Mouse (Mus musculus): Measurements from ENCODE around the gene Antxr2.
A peak's percentile ranks its signal among the peaks of the same experiment; 100 is the strongest.

Gene Antxr2

DNA sequence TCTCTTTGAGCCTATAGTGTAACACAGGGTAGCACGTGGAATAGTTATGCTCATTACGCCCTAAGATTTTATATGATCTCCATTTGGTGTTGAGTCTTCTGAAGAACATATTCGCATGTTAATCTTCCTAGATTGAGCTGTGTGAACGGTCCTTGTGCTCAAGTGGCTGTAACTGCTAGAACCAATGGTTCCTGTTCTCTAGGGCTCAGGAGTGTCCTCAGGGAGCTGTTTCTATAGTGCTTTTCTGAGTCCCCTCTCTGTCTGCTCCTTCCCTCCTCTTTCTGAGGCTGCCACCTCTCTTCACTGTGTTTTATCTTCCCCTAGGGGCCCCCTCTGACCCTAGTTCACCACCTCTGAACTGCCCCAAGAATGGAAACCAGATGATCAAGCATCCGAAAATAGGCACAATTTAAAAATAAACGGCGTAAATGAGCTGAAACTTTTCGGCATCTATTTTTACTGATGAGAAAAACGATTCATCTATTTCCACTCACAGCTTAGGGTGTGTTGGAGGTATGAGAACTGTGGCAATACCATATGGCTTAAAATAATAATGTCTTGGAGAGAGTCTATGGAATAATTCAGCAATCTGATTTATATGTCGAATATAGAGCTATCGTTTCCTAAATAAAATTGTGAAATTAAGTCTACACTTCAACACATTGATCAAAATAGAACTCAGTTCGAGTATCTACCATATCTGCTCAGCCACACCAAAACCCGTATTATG lies 124.1 kb downstream of the Antxr2 start:
- DNase-seq = no peak

DNA sequence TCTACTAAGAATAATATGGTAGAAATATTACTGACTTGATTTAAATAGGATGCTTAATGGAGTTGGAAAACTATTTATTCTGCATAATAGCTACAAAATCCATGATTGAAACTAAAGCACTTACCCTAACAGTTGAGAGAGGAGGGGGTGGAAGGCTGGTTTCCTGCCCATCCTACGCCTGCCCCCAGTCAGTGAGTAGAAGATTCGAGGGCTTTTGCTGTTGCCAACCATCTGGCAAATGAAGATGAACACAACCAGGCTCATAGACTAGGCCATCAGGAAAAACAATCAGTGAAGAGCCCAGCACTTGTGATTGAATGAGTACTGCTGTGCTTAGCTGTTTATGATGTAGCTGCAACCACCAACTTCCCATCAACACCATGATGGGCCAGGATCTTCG lies 125.0 kb downstream of the Antxr2 start:
- DNase-seq = no peak

DNA sequence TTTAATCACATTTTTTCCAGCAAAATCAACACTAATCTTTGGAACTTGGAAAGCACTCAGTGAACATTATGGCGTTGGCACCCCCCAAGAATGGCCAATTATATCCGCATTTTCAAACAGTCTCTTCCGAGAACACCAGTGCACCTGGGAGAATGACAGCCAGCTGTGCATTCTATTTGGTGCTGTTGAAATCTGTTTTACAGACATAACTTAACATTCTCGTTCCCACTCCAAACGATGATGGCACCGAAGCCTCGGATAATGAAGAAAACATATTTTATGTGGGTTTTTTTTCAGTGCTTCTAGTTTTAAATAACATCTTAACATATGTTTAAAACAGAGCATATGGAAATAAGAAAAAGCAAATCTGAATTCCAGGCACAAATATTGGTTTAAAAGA lies 129.7 kb downstream of the Antxr2 start:
- peak; percentile 9 for DNase-seq

DNA sequence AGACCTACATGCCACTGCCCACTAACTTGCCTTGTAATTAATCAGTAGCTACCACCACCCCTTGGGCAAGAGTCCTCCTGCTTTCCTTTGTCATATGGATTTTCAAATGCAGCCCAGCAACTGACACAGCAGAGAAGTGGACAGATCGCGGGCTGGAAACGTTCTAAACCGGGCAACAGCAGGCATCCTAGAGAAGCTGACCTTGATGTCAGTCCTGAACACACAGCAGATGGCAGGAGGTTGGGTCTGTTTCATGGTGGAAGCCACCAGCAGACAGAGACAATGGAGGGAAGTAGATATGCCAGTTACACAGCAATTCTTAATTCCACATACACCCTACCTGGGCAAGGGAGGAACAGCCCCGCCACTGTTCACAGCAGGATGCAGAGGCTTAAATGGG lies 131.5 kb downstream of the Antxr2 start:
- DNase-seq = no peak

DNA sequence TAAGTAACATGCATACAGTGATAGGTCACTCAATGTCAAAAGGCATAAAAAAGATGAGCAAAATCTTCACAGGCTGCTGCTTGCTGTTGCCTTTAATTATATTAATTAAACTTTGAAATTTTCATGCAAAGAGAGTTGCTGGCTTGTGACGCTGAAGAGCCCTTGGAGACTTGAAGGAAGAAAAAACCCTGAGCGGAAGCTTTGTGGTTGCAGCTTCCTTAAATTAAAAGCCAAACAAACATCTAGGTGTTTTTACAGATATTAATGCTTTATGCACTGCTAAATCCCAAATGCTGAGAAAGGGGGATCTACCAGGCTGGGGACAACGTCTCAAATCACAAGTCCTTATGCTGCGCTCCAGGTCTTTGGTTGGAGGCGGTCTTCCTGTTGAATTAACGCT lies 145.4 kb downstream of the Antxr2 start:
- no peak for DNase-seq

DNA sequence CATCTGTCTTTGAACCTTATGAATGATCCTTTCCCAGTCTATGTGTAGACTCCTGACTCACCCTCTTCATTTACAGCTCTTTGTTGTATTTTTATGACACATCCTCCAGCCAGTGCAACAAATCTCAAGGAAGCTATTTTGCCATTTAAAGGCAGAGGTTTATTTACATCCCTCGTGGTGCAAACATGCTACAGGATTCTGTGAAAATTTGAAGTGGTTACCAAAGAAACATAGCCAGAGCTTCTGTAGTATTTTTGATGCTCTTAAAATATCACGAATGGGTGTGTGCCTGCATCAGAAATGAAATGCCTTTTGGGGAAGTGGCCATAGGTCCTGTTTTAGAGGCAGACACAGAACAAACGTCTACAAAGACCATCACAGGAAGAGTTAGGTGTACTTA lies 146.7 kb downstream of the Antxr2 start:
- DNase-seq = no peak

DNA sequence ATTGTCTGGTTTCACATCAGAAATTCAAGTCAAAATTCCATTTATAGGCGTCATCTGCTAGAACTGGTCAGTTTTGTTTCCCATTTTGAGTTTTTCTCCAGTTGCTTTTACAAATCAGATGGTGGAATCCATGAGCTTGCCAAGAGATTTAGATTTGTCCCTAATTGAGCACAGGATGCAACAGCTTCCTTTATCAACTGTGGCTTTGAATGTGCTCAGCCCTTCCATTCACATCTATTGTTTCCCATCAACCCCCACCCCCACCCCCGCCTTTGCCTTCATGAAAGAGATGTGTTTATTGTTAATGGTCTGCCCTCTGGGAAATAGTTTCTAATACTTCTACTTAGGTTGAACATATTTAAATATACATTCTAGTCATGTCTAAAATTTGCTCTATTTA lies 149.4 kb downstream of the Antxr2 start:
- DNase-seq = no peak

DNA sequence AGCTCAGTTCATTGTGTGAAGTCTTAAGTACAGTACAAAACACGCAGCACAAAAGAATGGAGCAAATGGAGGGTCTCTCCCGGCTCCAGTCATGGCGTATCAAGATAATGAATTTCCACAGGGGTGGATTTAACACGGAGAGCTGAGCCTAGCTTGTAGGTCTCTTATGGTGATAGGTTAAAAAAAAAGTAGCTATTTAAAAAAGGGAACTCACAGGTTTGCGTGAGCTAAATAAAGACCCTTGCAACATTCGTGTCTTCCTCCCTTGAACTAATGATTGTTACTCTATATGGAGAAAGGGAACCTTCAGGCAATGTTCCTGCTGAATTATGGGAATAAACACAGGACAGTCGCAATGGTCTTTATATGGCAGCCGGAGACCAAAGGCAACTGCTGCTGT lies 150.7 kb downstream of the Antxr2 start:
- no peak for DNase-seq

DNA sequence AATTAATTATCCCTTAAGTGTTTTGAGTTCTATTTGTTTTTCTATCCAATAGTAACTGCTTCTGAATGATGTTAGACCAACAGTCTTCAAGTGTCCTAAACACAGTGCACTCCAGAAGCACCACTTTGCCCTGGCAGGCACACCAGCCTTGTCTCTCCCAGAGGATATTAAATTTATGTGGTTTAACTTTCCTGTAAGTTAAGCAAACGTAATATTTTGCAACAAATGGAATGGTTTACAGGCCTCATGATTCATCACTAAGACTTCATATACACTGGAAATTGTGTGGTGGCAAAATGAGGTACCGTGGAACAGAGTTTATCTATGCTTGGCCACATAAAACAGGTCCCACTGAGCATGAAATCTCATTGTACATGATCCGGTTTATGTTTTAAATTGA lies 152.0 kb downstream of the Antxr2 start:
- no peak for DNase-seq

DNA sequence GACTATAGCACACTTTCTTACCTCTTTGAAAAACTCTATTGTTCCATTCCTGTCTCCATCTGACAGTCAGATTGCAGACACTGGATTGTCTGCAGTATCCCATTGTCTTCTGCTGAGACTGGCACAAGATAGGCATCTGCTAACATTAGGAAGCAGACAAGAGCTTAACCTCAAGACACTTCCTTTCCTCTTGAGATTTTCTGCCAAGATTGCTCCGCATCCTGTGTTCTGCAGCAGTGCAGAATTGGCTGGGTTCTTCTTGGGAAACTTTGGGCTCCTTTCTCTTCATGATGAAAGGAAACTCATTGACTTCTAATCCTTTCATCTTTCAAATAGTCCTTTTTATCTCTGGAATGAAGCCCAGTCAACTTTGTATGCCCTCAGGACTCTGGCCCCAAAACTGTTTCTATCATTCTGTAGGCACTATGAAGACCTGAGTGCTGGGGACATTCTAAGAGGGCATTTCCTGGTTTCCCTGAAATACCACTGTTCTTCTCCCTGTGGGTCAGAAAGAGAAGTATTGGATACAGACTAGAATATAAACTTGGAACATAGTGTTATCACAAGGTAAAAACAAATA lies 152.5 kb downstream of the Antxr2 start:
- no peak for DNase-seq

DNA sequence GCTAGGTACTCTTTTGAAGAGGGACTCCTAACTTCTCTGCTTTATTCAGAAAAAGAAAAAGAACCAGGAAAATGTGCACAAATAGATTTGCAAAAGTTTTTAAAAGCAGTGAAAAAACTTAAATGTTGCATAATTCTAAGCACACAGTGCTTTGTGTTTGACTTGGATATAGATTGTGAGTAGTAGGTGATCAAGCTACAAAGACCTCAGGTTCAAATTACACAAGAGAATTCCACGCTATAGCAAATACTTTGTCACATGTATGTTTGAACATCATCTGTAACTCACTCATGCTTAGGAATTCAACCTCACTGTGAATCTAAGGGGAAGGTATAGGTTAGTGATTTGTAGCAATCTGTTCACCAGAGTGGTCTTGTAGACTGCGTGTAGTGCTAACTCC lies 153.9 kb downstream of the Antxr2 start:
- DNase-seq = no peak

DNA sequence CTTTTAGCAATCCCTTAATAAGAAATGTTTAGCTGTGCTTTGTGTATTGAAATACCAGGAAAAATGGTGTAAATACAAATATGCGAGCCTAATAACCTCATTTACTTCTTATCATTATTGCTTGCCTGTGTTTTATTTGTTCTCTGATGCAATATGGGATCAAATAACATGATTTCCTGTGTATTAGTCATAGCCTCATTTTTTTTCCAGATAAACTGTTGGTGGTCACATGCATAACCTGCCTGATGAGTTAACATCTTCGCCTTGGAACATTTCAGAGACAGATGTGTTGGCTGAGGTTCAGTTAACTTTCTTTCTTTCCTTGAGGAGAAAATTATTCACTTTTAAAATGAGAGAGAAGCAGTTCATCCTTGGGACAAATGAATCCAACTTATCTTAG lies 162.9 kb downstream of the Antxr2 start:
- DNase-seq = no peak

DNA sequence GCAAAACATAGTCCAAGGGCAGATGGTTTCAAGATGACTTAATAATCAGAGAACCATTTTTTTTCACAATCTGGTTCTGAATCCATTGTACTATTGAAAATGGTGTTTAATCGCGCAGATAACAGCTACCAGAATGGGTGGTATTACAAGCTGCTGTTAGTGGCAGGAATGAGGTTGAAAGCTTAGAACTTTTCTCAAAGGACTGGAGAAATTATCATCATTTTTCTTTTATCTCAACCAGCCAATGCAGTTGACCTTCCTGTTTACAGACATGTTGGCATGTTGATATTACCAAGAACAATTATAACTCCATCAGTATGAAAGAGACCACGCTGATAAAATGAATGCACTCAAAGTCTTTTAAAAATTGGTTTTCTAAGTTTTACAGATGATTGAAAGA lies 163.9 kb downstream of the Antxr2 start:
- DNase-seq = no peak

DNA sequence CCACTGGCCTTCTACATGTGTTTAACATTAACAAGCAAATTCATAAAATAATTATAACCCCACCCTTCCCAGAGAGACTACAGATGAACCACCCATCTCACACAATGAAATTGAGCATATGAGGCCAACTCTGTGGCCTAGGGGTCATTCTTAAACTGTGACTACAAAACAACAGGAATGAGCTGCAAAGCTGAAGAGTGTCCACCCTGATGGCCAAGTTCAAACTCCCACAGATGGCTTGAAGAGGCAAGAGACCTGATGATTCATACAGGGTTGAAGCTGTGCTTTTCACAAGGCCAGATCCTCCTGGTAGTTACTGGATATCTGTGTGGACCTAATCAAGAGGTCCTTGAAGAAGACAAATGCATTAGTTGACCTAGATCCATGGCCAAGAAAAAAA lies 173.7 kb downstream of the Antxr2 start:
- no peak for DNase-seq

DNA sequence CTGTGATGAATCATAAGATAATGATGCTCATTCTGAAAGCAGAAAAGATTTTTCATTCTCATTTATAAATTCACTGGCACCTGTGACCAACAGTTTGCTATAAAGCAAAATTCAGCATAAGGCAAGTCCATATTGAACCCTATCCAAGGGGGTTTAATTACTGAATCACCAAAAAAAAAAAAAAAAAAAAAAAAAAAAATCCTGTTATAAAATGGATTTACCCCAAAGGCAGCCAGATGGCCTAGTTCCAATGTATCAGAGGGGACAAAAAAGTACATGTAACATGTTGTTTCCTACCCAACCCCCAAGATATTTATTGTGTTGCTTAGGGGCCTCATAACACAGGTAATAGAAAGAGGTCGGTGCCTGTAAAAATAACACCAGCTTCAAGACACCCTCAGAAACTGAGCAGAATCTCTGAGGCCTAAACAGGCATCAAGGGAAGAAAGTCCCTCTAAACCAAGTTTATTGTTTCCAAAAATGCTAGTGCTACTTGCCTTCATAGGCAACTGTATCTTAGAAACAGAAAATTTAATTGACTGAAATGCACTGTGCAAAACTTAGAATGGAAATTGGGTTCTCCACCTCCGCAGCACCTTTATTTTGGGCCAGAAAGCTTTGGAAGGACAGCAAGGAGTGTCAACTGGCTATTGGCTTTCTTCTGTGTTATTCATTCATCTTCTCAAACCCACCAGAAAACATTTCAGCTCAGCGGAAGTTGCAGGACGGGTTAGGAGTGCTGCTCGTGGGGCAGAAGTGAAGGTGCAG lies 178.7 kb downstream of the Antxr2 start:
- no peak for DNase-seq

DNA sequence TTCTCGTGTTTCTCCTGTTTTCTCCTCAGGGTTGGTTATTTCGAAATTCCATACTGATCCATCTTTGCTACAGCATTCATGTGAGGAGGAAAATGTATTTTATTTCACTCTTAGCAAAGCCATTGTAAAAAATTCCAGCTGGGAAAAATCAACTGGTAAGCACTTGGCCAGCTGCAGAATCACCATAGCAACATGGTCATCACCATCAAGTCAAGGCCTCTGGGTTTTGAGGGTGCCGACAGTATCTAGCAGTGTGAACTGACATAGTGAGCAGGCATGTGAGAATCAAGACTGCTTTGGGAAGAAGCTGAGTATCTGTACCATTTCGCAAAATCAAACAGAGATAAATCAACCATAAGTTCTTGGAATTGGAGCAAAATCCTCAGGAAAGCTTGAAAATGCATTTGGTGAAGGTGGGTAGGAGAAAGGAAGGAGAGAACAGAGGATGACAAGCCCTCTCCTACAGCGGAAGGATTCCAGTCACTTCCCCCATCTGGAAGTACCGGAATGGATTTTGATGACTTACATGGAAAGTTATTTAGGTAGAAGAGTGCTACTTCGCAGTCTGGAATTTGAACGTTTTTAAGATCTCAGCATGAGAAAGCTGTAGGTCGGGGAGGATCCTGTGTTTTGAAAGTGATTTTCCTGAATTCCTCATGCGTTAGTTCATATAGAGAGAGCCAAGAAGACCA lies 183.5 kb downstream of the Antxr2 start:
- no peak for DNase-seq

DNA sequence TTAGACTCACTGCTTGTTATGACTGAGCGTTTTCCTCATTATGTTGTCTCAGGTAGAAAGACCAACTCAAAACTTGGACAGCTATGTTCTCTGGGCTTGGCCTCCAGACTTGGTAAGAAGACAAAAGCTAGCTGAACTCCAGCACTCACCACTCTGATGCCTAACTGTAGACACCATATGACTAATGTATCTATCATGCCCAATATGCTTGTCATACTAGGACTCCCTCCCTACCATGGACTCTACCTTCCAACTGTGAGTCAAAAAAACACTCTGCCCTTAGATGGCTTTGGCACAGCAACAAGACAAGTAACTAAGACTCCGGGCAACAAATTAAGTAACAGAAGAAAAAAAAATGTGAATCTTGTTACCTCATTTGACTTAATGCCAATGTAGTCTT lies 184.3 kb downstream of the Antxr2 start:
- no peak for DNase-seq

DNA sequence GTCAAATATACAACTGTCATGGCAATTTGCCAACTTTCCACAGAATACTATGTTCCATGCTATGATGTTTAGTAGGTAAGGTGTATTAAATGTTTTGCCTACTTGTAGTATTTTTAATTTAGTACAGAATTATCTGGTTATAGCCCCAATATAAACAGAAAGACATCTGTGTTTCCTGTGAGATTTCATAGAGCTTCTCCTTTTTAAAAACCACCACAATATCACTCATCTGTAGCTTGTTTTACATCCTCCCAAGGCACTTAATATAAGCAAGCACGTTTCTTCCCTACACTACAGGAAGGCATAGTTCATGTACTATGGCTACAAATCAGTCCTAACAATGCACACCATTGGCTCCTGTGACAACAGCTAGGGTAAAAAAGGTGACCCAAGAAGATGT lies 188.8 kb downstream of the Antxr2 start:
- DNase-seq = no peak

DNA sequence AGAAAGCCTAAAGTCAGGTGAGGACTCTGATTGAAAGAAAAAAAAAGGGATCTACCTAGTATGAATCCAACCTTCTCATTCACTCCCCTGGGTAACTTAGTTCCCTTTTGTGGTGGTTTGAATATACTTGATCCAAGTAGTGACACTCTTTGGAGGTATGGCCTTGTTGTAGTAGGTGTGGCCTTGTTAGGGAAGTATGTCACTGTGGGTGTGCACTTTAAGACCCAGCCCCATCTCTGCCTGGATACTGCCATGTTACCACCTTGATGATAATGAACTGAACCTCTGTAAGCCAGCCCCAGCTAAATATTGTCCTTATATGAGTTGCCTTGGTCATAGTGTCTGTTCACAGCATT lies 190.9 kb downstream of the Antxr2 start:
- no peak for DNase-seq

DNA sequence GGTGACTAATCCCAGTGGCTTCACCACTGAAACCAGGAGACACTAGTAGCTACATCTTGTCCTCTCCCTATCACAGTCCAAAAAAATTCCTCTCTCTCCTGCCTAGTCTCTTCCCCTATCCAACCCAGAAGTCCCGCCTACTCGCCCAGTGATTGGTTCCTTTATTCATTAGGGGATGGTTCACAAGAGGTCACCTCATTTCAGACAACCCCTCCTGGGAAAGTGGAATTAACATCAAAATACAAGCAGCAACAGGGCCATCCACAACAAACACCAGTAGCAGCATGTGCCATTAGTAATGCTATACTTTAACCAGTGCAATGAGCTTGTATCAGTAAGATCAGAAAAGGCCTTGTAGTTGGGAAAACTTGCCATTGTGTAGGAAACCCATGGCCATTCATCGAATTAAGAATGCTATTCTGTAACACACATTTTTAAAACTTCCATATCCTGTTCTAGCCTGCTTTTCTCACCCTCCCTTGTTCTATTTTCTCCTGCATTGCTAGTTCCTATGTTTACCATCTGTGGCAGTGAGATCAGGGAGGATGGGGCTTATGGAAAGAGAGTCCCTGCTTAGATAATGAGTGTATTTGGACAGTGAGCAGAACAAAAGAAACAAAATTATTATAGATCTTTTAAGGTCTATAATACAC lies 191.4 kb downstream of the Antxr2 start:
- no peak for DNase-seq

DNA sequence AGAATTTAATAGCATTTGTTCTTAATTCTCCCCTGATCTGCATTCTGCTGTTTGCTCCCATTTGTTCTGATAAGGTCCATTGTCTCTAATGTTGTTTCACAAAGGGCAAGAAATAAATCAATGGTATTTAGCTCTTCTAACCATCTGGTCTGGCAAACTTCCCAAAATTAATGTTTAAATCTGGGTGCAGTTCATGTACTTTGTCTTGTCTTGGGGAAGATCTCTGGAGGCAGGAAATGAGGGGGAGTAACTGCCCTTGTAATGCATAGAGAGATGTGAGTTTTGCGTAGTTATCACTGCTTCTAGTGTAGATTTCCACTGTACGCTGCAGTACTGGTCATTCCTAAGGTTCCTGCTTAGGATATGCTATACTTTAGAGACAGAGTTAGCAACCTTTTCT lies 193.5 kb downstream of the Antxr2 start:
- DNase-seq = no peak

DNA sequence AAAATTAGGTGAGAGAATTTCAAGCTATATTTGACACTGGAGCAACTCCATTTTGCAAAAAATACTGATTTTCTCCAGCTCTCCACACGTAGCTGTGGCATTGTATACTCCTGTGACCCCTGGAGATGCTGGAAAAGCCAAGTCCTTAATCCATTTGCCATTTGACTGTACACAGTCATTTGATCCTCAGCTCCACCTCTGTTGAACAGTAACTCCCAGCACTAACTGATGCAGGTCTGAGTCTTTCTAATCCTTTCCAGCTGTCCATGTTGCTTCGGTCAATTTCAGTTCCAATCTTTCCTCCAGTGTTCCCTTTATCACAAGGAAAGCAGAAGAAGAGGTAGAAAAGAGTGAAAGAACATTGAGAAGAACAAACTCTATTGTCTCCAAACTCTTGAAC lies 195.4 kb downstream of the Antxr2 start:
- DNase-seq = no peak

DNA sequence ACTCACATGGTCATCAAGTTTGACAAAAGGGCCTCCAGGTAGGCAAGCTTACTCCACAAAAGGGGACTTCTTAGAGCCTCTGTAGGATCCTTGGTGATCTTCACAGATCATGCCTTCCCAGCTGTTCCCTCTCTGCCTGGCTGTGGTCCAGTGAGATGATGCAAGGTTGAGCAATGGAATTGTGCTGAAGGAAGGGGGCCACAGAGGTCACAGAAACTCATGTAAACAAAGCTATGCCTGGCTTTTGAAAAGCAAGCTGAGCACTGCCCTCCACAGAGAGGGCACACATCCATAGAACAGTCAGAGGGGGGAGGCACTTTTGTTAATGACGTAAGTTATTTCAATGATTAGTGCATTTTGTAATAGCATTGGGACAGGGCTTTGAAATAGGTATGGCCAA lies 196.1 kb downstream of the Antxr2 start:
- DNase-seq = no peak
